Mouse (Mus musculus): Measurements from ENCODE around the gene Nckap1l. TPM values are rescaled to one million over a fixed set of nuclear protein-coding genes. Genes with fewer than 3 reads are reported as not detected.

The Nckap1l gene
- polyA plus RNA-seq, 1 experiment from 2014 or later = 2.7 TPM

GRCm38 (mm10) chr15:103503660-103504059 lies 50.1 kb downstream of the Nckap1l start:
- 48% methylated on average over 12 of the region's 12 CpGs for WGBS
- Histone ChIP-seq H3K27ac (peak overlapping the region; percentile 90), H3K4me3 (peak overlapping the region; percentile 75), H3K36me3 (no peaks in the 10 kb centered on the region), H3K4me1 (replicated peaks) (peaks cover 33% of the 10 kb centered on the region), H3K9me3 (no peaks in the 10 kb centered on the region), H3K27me3 (ENCODE audit: insufficient read depth, poor library complexity, severe bottlenecking) (peaks cover 58% of the 10 kb centered on the region)
- peak; percentile 25 for DNase-seq (ENCODE audit: low spot score)

GRCm38 (mm10) chr15:103509317-103509716 lies 55.7 kb downstream of the Nckap1l start:
- 65% methylated on average over 3 of the region's 3 CpGs for WGBS
- Histone ChIP-seq H3K27ac (no peak overlapping the region), H3K4me3 (no peak overlapping the region), H3K36me3 (no peaks in the 10 kb centered on the region), H3K9me3 (no peaks in the 10 kb centered on the region), H3K4me1 (replicated peaks) (peaks cover 19% of the 10 kb centered on the region), H3K27me3 (ENCODE audit: insufficient read depth, poor library complexity, severe bottlenecking) (peaks cover 16% of the 10 kb centered on the region)
- DNase-seq (ENCODE audit: low spot score) = no peak

GRCm38 (mm10) chr15:103511652-103512051 lies 58.1 kb downstream of the Nckap1l start:
- peaks cover 33% of the 10 kb centered on the region for H3K4me1 ChIP-seq (replicated peaks)
- no peak overlapping the region for H3K27ac ChIP-seq
- no peak overlapping the region for H3K4me3 ChIP-seq

GRCm38 (mm10) chr15:103513621-103514031 lies 60.0 kb downstream of the Nckap1l start:
- Histone ChIP-seq H3K4me1 (replicated peaks) (peaks cover 53% of the 10 kb centered on the region), H3K36me3 (no peaks in the 10 kb centered on the region), H3K27ac (peak overlapping the region; percentile 88), H3K4me3 (peak overlapping the region; percentile 47), H3K9me3 (no peaks in the 10 kb centered on the region), H3K27me3 (ENCODE audit: insufficient read depth, poor library complexity, severe bottlenecking) (peaks cover 5% of the 10 kb centered on the region; the same call in 1 of the 2 replicates)
- 11% methylated on average over 7 of the region's 7 CpGs for WGBS
- DNase-seq (ENCODE audit: low spot score) = no peak

More at GRCm38 (mm10) chr15:103511652-103512051, 58.1 kb downstream of the Nckap1l start:
- peaks cover 5% of the 10 kb centered on the region; the same call in 1 of the 2 replicates for H3K27me3 ChIP-seq (ENCODE audit: insufficient read depth, poor library complexity, severe bottlenecking)
- 74% methylated on average over 1 of the region's 1 CpGs for WGBS
- H3K9me3 ChIP-seq = no peaks in the 10 kb centered on the region
- no peaks in the 10 kb centered on the region for H3K36me3 ChIP-seq
- no peak for DNase-seq (ENCODE audit: low spot score)

- Histone ChIP-seq H3K27ac (peak overlapping the region; percentile 88), H3K36me3 (no peaks in the 10 kb centered on the region), H3K27me3 (ENCODE audit: insufficient read depth, poor library complexity, severe bottlenecking) (peaks cover 5% of the 10 kb centered on the region; the same call in 1 of the 2 replicates), H3K4me3 (peak overlapping the region; percentile 47), H3K9me3 (no peaks in the 10 kb centered on the region), H3K4me1 (replicated peaks) (peaks cover 58% of the 10 kb centered on the region)
- 3% methylated on average over 10 of the region's 10 CpGs for WGBS
- DNase-seq (ENCODE audit: low spot score) = peak; percentile 86
Observed at GRCm38 (mm10) chr15:103514119-103514518, 60.5 kb downstream of the Nckap1l start.

- peaks cover 66% of the 10 kb centered on the region for H3K4me1 ChIP-seq (replicated peaks)
- WGBS = 41% methylated on average over 3 of the region's 3 CpGs
- peak overlapping the region; percentile 88 for H3K27ac ChIP-seq
- peak overlapping the region; percentile 47 for H3K4me3 ChIP-seq
- peaks cover 5% of the 10 kb centered on the region; the same call in 1 of the 2 replicates for H3K27me3 ChIP-seq (ENCODE audit: insufficient read depth, poor library complexity, severe bottlenecking)
- H3K9me3 ChIP-seq = no peaks in the 10 kb centered on the region
- no peaks in the 10 kb centered on the region for H3K36me3 ChIP-seq
- no peak for DNase-seq (ENCODE audit: low spot score)
Observed at GRCm38 (mm10) chr15:103514914-103515313, 61.3 kb downstream of the Nckap1l start.

GRCm38 (mm10) chr15:103518600-103519385 lies 65.2 kb downstream of the Nckap1l start:
- peak overlapping the region; percentile 35 for H3K4me3 ChIP-seq
- peaks cover 16% of the 10 kb centered on the region for H3K36me3 ChIP-seq
- peaks cover 90% of the 10 kb centered on the region for H3K4me1 ChIP-seq (replicated peaks)
- WGBS = 8% methylated on average over 5 of the region's 5 CpGs
- DNase-seq (ENCODE audit: low spot score) = peak; percentile 75
- H3K9me3 ChIP-seq = no peaks in the 10 kb centered on the region
- 0 out of 2 replicates have a peak, but pooled peaks cover 5% of the 10 kb centered on the region for H3K27me3 ChIP-seq (ENCODE audit: insufficient read depth, poor library complexity, severe bottlenecking)
- H3K27ac ChIP-seq = peak overlapping the region; percentile 88

- H3K36me3 ChIP-seq = peaks cover 25% of the 10 kb centered on the region
- 0 out of 2 replicates have a peak, but pooled peaks cover 5% of the 10 kb centered on the region for H3K27me3 ChIP-seq (ENCODE audit: insufficient read depth, poor library complexity, severe bottlenecking)
- H3K4me1 ChIP-seq (replicated peaks) = peaks cover 82% of the 10 kb centered on the region
- peak overlapping the region; percentile 88 for H3K27ac ChIP-seq
- 11% methylated on average over 4 of the region's 4 CpGs for WGBS
- H3K4me3 ChIP-seq = peak overlapping the region; percentile 35
- H3K9me3 ChIP-seq = no peaks in the 10 kb centered on the region
- peak; percentile 80 for DNase-seq (ENCODE audit: low spot score)
Observed at GRCm38 (mm10) chr15:103519386-103520378, 66.1 kb downstream of the Nckap1l start.

GRCm38 (mm10) chr15:103522458-103523099 lies 69.0 kb downstream of the Nckap1l start:
- H3K27ac ChIP-seq = peak overlapping the region; percentile 88
- H3K27me3 ChIP-seq (ENCODE audit: insufficient read depth, poor library complexity, severe bottlenecking) = no peaks in the 10 kb centered on the region
- peaks cover 53% of the 10 kb centered on the region for H3K36me3 ChIP-seq
- H3K4me3 ChIP-seq = no peak overlapping the region
- DNase-seq (ENCODE audit: low spot score) = no peak
- WGBS = 75% methylated on average over 3 of the region's 3 CpGs
- H3K4me1 ChIP-seq (replicated peaks) = peaks cover 54% of the 10 kb centered on the region
- no peaks in the 10 kb centered on the region for H3K9me3 ChIP-seq

GRCm38 (mm10) chr15:103523156-103523555 lies 69.6 kb downstream of the Nckap1l start:
- Histone ChIP-seq H3K27ac (peak overlapping the region; percentile 88), H3K27me3 (ENCODE audit: insufficient read depth, poor library complexity, severe bottlenecking) (no peaks in the 10 kb centered on the region), H3K9me3 (no peaks in the 10 kb centered on the region), H3K4me1 (replicated peaks) (peaks cover 48% of the 10 kb centered on the region), H3K36me3 (peaks cover 59% of the 10 kb centered on the region), H3K4me3 (no peak overlapping the region)
- WGBS = 34% methylated on average over 3 of the region's 3 CpGs
- DNase-seq (ENCODE audit: low spot score) = peak; percentile 20

GRCm38 (mm10) chr15:103530372-103530771 lies 76.8 kb downstream of the Nckap1l start:
- H3K9me3 ChIP-seq = no peaks in the 10 kb centered on the region
- peaks cover 3% of the 10 kb centered on the region for H3K27me3 ChIP-seq (ENCODE audit: insufficient read depth, poor library complexity, severe bottlenecking)
- peak overlapping the region; percentile 70 for H3K27ac ChIP-seq
- 5% methylated on average over 5 of the region's 5 CpGs for WGBS
- no peak overlapping the region for H3K4me3 ChIP-seq
- H3K36me3 ChIP-seq = peaks cover 51% of the 10 kb centered on the region
- peaks cover 33% of the 10 kb centered on the region for H3K4me1 ChIP-seq (replicated peaks)
- DNase-seq (ENCODE audit: low spot score) = peak; percentile 69

GRCm38 (mm10) chr15:103534054-103534620 lies 80.5 kb downstream of the Nckap1l start:
- no peak overlapping the region for H3K4me3 ChIP-seq
- H3K36me3 ChIP-seq = peaks cover 14% of the 10 kb centered on the region
- no peaks in the 10 kb centered on the region for H3K9me3 ChIP-seq
- H3K27me3 ChIP-seq (ENCODE audit: insufficient read depth, poor library complexity, severe bottlenecking) = peaks cover 38% of the 10 kb centered on the region
- no peak overlapping the region for H3K27ac ChIP-seq
- peaks cover 63% of the 10 kb centered on the region for H3K4me1 ChIP-seq (replicated peaks)
- no peak for DNase-seq (ENCODE audit: low spot score)
- 87% methylated on average over 7 of the region's 7 CpGs for whole genome bisulfite sequencing

All from hindbrain, embryonic 10.5 days (tissue).